Mouse (Mus musculus): Measurements from ENCODE around the gene Ucma.

Ucma gene

DNA sequence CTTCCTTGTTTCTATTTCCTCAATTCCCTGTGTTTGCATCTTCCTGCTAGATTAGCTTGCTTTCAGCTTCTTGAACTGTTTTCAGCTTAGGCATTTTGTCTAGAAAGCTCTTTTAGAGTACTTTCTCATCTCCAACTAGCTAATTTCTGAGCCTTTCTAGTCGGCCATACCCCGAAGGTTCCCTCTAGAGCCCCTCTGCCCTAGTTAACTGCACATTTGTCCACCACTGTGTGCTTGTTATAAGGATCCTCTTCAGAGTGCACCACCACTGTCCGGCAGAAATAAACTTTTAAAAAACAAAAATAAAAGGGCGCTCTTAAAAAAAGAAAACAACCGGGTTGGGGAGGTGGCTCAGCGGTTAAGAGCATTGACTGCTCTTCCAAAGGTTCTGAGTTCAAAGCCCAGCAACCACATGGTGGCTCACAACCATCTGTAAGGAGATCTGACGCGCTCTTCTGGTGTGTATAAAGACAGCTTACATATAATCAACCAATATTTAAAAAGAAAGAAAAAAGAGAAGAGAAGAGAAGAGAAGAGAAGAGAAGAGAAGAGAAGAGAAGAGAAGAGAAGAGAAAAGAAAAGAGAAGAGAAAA is 36.1 kb downstream of the Ucma start:
- Histone ChIP-seq H3K4me1 (replicated peaks; ENCODE audit: low read depth, low read length) (peaks cover 65% of the 10 kb centered on the region), H3K4me3 (replicated peaks; ENCODE audit: low read length) (peak overlapping the region; percentile 92), H3K27me3 (ENCODE audit: insufficient read depth, low read length) (no peaks in the 10 kb centered on the region), H3K36me3 (ENCODE audit: insufficient read depth, low read length) (peaks cover 42% of the 10 kb centered on the region), H3K9me3 (ENCODE audit: low read length) (no peaks in the 10 kb centered on the region)
- TF ChIP-seq NANOG (IDR thresholded peaks at IDR 0.05; ENCODE audit: borderline replicate concordance, low read length) (no peak), CTCF (conservative IDR thresholded peaks at IDR 0.05; ENCODE audit: low read length) (no peak), POU5F1 (IDR thresholded peaks at IDR 0.05; ENCODE audit: borderline replicate concordance, low read length) (no peak)

DNA sequence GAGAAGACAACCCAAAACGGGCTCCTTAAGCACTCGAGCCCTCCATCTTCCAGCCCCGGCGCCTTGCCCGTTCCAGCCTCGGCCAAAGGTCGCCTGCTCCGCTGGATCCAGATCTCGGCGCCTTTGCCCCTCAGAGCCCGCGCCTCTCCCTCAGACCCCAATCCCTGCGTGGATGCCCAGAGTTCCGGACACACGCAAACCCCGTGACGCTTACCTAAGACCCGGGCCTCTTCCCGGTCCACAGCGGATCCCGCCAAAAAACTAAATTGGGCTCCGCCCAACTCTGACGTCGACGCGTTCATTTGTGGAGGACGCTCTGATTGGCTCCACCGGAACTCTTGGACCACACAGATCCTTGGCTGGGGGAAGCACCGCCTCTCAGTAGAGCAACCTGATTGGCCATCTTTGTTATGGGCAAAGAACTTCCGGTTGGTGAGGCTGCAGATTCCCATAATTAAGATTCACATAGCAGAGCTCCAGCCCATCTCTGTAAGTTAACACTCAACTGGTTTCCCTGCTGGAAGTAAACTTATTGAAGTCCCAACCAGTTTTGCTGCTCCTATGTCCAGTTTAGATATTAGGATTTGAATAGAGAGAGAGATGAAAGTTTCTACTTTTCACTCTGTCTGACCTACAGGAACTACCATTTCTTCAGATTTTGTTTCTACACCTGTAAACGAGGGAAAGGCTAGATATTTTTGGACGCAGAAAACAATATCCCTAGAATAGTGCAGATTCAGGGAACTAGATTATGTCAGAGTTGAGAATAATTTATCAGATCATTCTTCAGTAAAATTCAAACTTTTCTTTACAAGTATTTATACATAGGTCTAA is 36.8 kb downstream of the Ucma start, which contains the start of gene Mcm10:
Gene Mcm10, minus strand, starts transcription at position 301 of the 834 bp plus-strand sequence.
- no peaks in the 10 kb centered on the region for H3K27me3 ChIP-seq (ENCODE audit: insufficient read depth, low read length)
- peaks cover 34% of the 10 kb centered on the region for H3K36me3 ChIP-seq (ENCODE audit: insufficient read depth, low read length)
- H3K4me3 ChIP-seq (replicated peaks; ENCODE audit: low read length), result peak within 1 kb of the TSS; percentile 92
- TF ChIP-seq NANOG (IDR thresholded peaks at IDR 0.05; ENCODE audit: borderline replicate concordance, low read length) (no peak), POU5F1 (IDR thresholded peaks at IDR 0.05; ENCODE audit: borderline replicate concordance, low read length) (no peak)
- H3K4me1 ChIP-seq (replicated peaks; ENCODE audit: low read depth, low read length), result peaks cover 65% of the 10 kb centered on the region
- no peaks in the 10 kb centered on the region for H3K9me3 ChIP-seq (ENCODE audit: low read length)

DNA sequence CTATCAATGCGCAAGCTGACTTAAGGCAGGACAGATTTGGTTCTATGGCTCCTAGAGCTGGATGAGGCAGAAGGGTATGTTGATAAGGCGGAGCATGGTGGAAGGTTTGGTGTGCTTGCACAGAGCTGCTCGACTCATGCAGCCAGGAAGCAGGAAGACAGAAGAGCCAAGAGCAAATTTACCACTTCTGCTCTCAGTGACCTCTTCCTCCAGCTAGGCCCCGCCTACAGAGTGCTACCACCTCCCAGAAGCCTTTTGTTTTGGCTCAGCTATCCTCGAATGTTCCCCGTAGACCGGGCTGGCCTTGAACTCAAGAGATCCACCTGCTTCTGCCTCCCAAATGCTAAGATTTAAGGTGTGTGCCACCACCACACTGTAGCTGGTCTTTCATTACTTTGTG is 38.7 kb downstream of the Ucma start:
- no peak overlapping the region for H3K4me3 ChIP-seq (replicated peaks; ENCODE audit: low read length)
- peaks cover 54% of the 10 kb centered on the region for H3K4me1 ChIP-seq (replicated peaks; ENCODE audit: low read depth, low read length)
- H3K36me3 ChIP-seq (ENCODE audit: insufficient read depth, low read length), result peaks cover 16% of the 10 kb centered on the region
- H3K27me3 ChIP-seq (ENCODE audit: insufficient read depth, low read length), result no peaks in the 10 kb centered on the region
- no peaks in the 10 kb centered on the region for H3K9me3 ChIP-seq (ENCODE audit: low read length)
- TF ChIP-seq POU5F1 (IDR thresholded peaks at IDR 0.05; ENCODE audit: borderline replicate concordance, low read length), result no peak
- no peak for TF ChIP-seq NANOG (IDR thresholded peaks at IDR 0.05; ENCODE audit: borderline replicate concordance, low read length)
- TF ChIP-seq CTCF (conservative IDR thresholded peaks at IDR 0.05; ENCODE audit: low read length), result no peak

DNA sequence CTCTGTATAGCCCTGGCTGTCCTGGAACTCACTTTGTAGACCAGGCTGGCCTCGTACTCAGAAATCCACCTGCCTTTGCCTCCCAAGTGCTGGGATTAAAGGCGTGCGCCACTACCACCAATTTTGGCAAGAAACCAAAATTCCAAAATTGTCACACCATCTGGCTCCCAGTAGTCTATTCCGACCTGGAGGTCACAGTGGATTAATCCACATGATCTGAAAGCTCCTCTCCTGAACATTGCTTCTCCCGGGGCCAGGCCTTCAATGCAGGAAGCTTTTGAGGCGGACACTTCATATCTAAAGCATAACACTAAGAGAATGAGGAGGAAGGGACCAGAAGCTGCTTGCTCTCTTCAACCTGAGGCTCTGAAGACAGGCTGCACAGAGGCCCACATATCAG is 39.6 kb downstream of the Ucma start:
- Histone ChIP-seq H3K4me1 (replicated peaks; ENCODE audit: low read depth, low read length) (peaks cover 51% of the 10 kb centered on the region), H3K27me3 (ENCODE audit: insufficient read depth, low read length) (no peaks in the 10 kb centered on the region)
- no peak for TF ChIP-seq CTCF (conservative IDR thresholded peaks at IDR 0.05; ENCODE audit: low read length)
- no peak for TF ChIP-seq NANOG (IDR thresholded peaks at IDR 0.05; ENCODE audit: borderline replicate concordance, low read length)
- TF ChIP-seq POU5F1 (IDR thresholded peaks at IDR 0.05; ENCODE audit: borderline replicate concordance, low read length), result no peak

DNA sequence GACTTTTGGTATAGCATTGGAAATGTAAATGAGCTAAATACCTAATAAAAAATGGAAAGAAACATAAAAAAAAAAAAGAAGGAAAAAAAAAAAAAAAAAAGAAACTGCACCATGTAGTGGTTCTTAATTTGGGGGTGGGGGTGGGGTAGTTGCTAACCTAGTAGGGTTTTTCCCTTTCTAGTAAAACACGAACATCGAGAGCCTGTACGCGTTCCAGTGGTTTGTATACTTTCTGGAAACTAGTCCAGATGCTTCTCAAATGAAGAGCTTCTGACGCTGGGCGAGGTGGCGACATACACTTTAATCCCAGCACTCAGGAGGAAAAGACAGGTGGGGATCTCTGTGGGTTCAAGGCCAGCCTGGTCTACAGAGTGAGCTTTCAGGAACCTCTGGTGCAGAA is 41.0 kb downstream of the Ucma start:
- no peaks in the 10 kb centered on the region for H3K9me3 ChIP-seq (ENCODE audit: low read length)
- 0 out of 2 replicates have a peak, but pooled peaks cover 2% of the 10 kb centered on the region for H3K36me3 ChIP-seq (ENCODE audit: insufficient read depth, low read length)
- H3K4me1 ChIP-seq (replicated peaks; ENCODE audit: low read depth, low read length), result peaks cover 43% of the 10 kb centered on the region
- H3K4me3 ChIP-seq (replicated peaks; ENCODE audit: low read length), result no peak overlapping the region
- TF ChIP-seq NANOG (IDR thresholded peaks at IDR 0.05; ENCODE audit: borderline replicate concordance, low read length) (no peak), CTCF (conservative IDR thresholded peaks at IDR 0.05; ENCODE audit: low read length) (no peak), POU5F1 (IDR thresholded peaks at IDR 0.05; ENCODE audit: borderline replicate concordance, low read length) (no peak)
- no peaks in the 10 kb centered on the region for H3K27me3 ChIP-seq (ENCODE audit: insufficient read depth, low read length)

More for the DNA sequence above, 39.6 kb downstream of the Ucma start:
- H3K9me3 ChIP-seq (ENCODE audit: low read length), result no peaks in the 10 kb centered on the region
- peaks cover 10% of the 10 kb centered on the region for H3K36me3 ChIP-seq (ENCODE audit: insufficient read depth, low read length)
- H3K4me3 ChIP-seq (replicated peaks; ENCODE audit: low read length), result no peak overlapping the region

DNA sequence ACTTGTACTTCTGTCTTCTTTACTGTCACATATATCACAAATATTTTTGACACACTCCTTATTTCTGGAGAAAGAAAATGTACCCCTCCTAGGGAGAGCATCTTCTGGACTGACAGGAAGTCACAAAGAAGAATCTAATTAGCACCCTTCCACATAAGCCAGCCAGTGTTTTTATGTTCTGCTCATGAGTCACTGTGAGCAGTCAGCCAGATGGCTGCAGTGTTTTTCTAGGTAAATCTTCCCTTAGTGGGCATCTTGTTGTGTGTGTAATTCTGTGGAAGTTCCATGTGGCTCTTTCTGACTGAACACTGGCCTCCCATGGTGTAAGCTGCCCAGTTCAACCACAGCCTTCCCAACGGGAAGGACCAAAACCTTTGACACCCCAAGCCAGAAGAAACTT is 43.8 kb downstream of the Ucma start:
- Histone ChIP-seq H3K9me3 (ENCODE audit: low read length) (no peaks in the 10 kb centered on the region), H3K27me3 (ENCODE audit: insufficient read depth, low read length) (no peaks in the 10 kb centered on the region), H3K4me1 (replicated peaks; ENCODE audit: low read depth, low read length) (peaks cover 30% of the 10 kb centered on the region), H3K36me3 (ENCODE audit: insufficient read depth, low read length) (0 out of 2 replicates have a peak, but pooled peaks cover 2% of the 10 kb centered on the region), H3K4me3 (replicated peaks; ENCODE audit: low read length) (no peak overlapping the region)
- TF ChIP-seq NANOG (IDR thresholded peaks at IDR 0.05; ENCODE audit: borderline replicate concordance, low read length) (no peak), CTCF (conservative IDR thresholded peaks at IDR 0.05; ENCODE audit: low read length) (no peak), POU5F1 (IDR thresholded peaks at IDR 0.05; ENCODE audit: borderline replicate concordance, low read length) (no peak)

- Histone ChIP-seq H3K36me3 (ENCODE audit: insufficient read depth, low read length) (peaks cover 5% of the 10 kb centered on the region; the same call in 1 of the 2 replicates), H3K27me3 (ENCODE audit: insufficient read depth, low read length) (no peaks in the 10 kb centered on the region), H3K9me3 (ENCODE audit: low read length) (no peaks in the 10 kb centered on the region), H3K4me3 (replicated peaks; ENCODE audit: low read length) (no peak overlapping the region), H3K4me1 (replicated peaks; ENCODE audit: low read depth, low read length) (peaks cover 24% of the 10 kb centered on the region)
- TF ChIP-seq POU5F1 (IDR thresholded peaks at IDR 0.05; ENCODE audit: borderline replicate concordance, low read length) (no peak), NANOG (IDR thresholded peaks at IDR 0.05; ENCODE audit: borderline replicate concordance, low read length) (no peak), CTCF (conservative IDR thresholded peaks at IDR 0.05; ENCODE audit: low read length) (no peak)
These were observed 47.4 kb downstream of the Ucma start for GRCm38 (mm10) chr2:5023275-5023674.

- no peaks in the 10 kb centered on the region for H3K27me3 ChIP-seq (ENCODE audit: insufficient read depth, low read length)
- H3K4me1 ChIP-seq (replicated peaks; ENCODE audit: low read depth, low read length), result peaks cover 26% of the 10 kb centered on the region
- H3K4me3 ChIP-seq (replicated peaks; ENCODE audit: low read length), result no peak overlapping the region
- H3K36me3 ChIP-seq (ENCODE audit: insufficient read depth, low read length), result peaks cover 5% of the 10 kb centered on the region; the same call in 1 of the 2 replicates
- TF ChIP-seq CTCF (conservative IDR thresholded peaks at IDR 0.05; ENCODE audit: low read length), result no peak
- TF ChIP-seq POU5F1 (IDR thresholded peaks at IDR 0.05; ENCODE audit: borderline replicate concordance, low read length), result no peak
- no peak for TF ChIP-seq NANOG (IDR thresholded peaks at IDR 0.05; ENCODE audit: borderline replicate concordance, low read length)
- no peaks in the 10 kb centered on the region for H3K9me3 ChIP-seq (ENCODE audit: low read length)
These were observed 47.9 kb downstream of the Ucma start for GRCm38 (mm10) chr2:5023699-5024399.
